Mouse (Mus musculus) midbrain, embryonic 15.5 days (tissue): ENCODE measurements around the gene Gm5142. TPM values are rescaled to one million over a fixed set of nuclear protein-coding genes. Genes with fewer than 3 reads are reported as not detected.

Experiments
- ATAC-seq: fragments of 200-750 bp; cut with Nextera tagmentation; replicated peaks from 2 replicates; pipeline ENCODE4 v1.8.0; 2017; ENCODE audit warnings: moderate TSS enrichment
- H3K27ac ChIP-seq: fragments of 300-500 bp; sonication (generic); 2 replicates; pipeline ENCODE4 v1.5.1; 2015; ENCODE audit warnings: mild to moderate bottlenecking, inconsistent platforms
- H3K27me3 ChIP-seq: fragments of 300-500 bp; sonication (generic); replicated peaks from 2 replicates; pipeline ENCODE4 v1.6.1; 2015; ENCODE audit warnings: inconsistent platforms
- H3K36me3 ChIP-seq: fragments of 300-500 bp; sonication (generic); replicated peaks from 2 replicates; pipeline ENCODE4 v1.6.1; 2015; ENCODE audit warnings: inconsistent platforms
- H3K4me1 ChIP-seq: fragments of 300-500 bp; sonication (generic); 2 replicates; pipeline ENCODE4 v1.6.1; 2015; ENCODE audit warnings: inconsistent platforms
- H3K4me2 ChIP-seq: fragments of 300-500 bp; sonication (generic); 2 replicates; pipeline ENCODE4 v1.6.1; 2015; ENCODE audit warnings: inconsistent platforms, mild to moderate bottlenecking, moderate library complexity
- H3K4me3 ChIP-seq: fragments of 300-500 bp; sonication (generic); 2 replicates; pipeline ENCODE4 v1.5.1; 2015; ENCODE audit warnings: mild to moderate bottlenecking, inconsistent platforms
- H3K9ac ChIP-seq: fragments of 300-500 bp; sonication (generic); 2 replicates; pipeline ENCODE4 v1.6.1; 2015; ENCODE audit warnings: mild to moderate bottlenecking, inconsistent platforms
- H3K9me3 ChIP-seq: fragments of 300-500 bp; sonication (generic); 2 replicates; pipeline ENCODE4 v1.6.1; 2016; ENCODE audit warnings: inconsistent platforms
- WGBS: fragments of 180-500 bp; shearing (Covaris S2); methylation state at CpG from one replicate; pipeline ENCODE4 v1.1.7; 2015; ENCODE audit warnings: mixed read lengths; 5-methylcytosine and 5-hydroxymethylcytosine counted together
- polyA plus RNA-seq: library from polyadenylated mRNA; unstranded; fragments of >200 nt; fragmentation: Nextera tagmentation; extraction: Ambion mirVana; gene quantifications from 2 replicates; pipeline ENCODE4 v1.2.1, GENCODE M21; 2015

Gene Gm5142
- not detected in 2 replicates for polyA plus RNA-seq

GRCm38 (mm10) chr14:59178649-59179048 is at the start of gene Gm5142:
Gene Gm5142 (minus strand): TSS chr14:59178749.
- no peaks in the 10 kb centered on the region for H3K4me1 ChIP-seq
- no peak within 1 kb of the TSS for H3K9ac ChIP-seq
- no peaks in the 10 kb centered on the region for H3K36me3 ChIP-seq
- no peak for ATAC-seq
- no peaks in the 10 kb centered on the region for H3K27me3 ChIP-seq
- no peak within 1 kb of the TSS for H3K4me2 ChIP-seq
- no peak within 1 kb of the TSS for H3K4me3 ChIP-seq
- 88% methylated on average over 3 of the region's 3 CpGs for WGBS
- H3K9me3 ChIP-seq = no peaks in the 10 kb centered on the region
- H3K27ac ChIP-seq = no peak within 1 kb of the TSS

DNA sequence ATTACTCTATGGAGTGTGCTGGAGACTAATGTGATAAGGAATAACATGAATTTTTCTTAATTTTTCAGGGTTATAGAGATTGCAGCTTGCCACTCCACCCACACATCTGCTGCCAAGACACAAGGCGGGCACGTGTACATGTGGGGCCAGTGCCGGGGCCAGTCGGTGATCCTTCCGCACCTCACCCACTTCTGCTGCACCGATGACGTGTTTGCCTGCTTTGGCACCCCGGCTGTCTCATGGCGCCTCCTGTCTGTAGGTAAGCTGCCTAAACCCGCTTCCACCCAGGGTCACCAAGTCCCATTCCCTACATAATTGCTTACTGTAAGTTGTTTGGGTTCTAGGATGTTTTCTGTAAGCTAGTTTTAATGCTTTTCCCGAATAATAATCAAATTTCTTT is 47.7 kb upstream of the Gm5142 start:
- no peak for ATAC-seq

GRCm38 (mm10) chr14:59219241-59219640 is 40.7 kb upstream of the Gm5142 start:
- 83% methylated on average over 3 of the region's 3 CpGs for WGBS

More for the DNA sequence above, 47.7 kb upstream of the Gm5142 start:
- no peaks in the 10 kb centered on the region for H3K4me1 ChIP-seq
- no peak overlapping the region for H3K27ac ChIP-seq
- H3K9me3 ChIP-seq = no peaks in the 10 kb centered on the region
- peaks cover 56% of the 10 kb centered on the region for H3K36me3 ChIP-seq
- H3K9ac ChIP-seq = no peak overlapping the region
- H3K4me3 ChIP-seq = no peak overlapping the region
- no peaks in the 10 kb centered on the region for H3K27me3 ChIP-seq
- H3K4me2 ChIP-seq = no peak overlapping the region
- 95% methylated on average over 11 of the region's 11 CpGs for WGBS

GRCm38 (mm10) chr14:59209816-59210215 is 31.3 kb upstream of the Gm5142 start:
- Histone ChIP-seq H3K4me1 (peaks cover 26% of the 10 kb centered on the region), H3K4me2 (no peak overlapping the region), H3K27me3 (no peaks in the 10 kb centered on the region), H3K27ac (no peak overlapping the region), H3K36me3 (peaks cover 14% of the 10 kb centered on the region; the same call in 1 of the 2 replicates), H3K9me3 (no peaks in the 10 kb centered on the region), H3K9ac (no peak overlapping the region), H3K4me3 (no peak overlapping the region)
- ATAC-seq = no peak
- 99% methylated on average over 2 of the region's 2 CpGs for WGBS

More at GRCm38 (mm10) chr14:59219241-59219640, 40.7 kb upstream of the Gm5142 start:
- Histone ChIP-seq H3K4me3 (no peak overlapping the region), H3K27ac (no peak overlapping the region), H3K9me3 (no peaks in the 10 kb centered on the region), H3K27me3 (no peaks in the 10 kb centered on the region), H3K36me3 (peaks cover 45% of the 10 kb centered on the region), H3K4me2 (no peak overlapping the region), H3K9ac (no peak overlapping the region), H3K4me1 (no peaks in the 10 kb centered on the region)
- no peak for ATAC-seq

GRCm38 (mm10) chr14:59209003-59209402 is 30.5 kb upstream of the Gm5142 start:
- Histone ChIP-seq H3K27ac (no peak overlapping the region), H3K4me3 (no peak overlapping the region), H3K9me3 (no peaks in the 10 kb centered on the region), H3K9ac (no peak overlapping the region), H3K4me2 (no peak overlapping the region), H3K4me1 (peaks cover 34% of the 10 kb centered on the region), H3K36me3 (0 out of 2 replicates have a peak, but pooled peaks cover 10% of the 10 kb centered on the region), H3K27me3 (no peaks in the 10 kb centered on the region)
- WGBS = 86% methylated on average over 7 of the region's 7 CpGs
- ATAC-seq = no peak

GRCm38 (mm10) chr14:59205976-59206583 is 27.5 kb upstream of the Gm5142 start:
- Histone ChIP-seq H3K4me3 (no peak overlapping the region), H3K27ac (0 out of 2 replicates have a peak overlapping the region, but pooled peaks have one; percentile 35), H3K36me3 (0 out of 2 replicates have a peak, but pooled peaks cover 2% of the 10 kb centered on the region), H3K9ac (no peak overlapping the region; the same call in 1 of the 2 replicates), H3K27me3 (no peaks in the 10 kb centered on the region), H3K9me3 (no peaks in the 10 kb centered on the region), H3K4me1 (peaks cover 48% of the 10 kb centered on the region), H3K4me2 (peak overlapping the region; percentile 86; the same call in 1 of the 2 replicates)
- 26% methylated on average over 10 of the region's 10 CpGs for WGBS
- ATAC-seq = no peak

- Histone ChIP-seq H3K4me3 (no peak overlapping the region), H3K27ac (no peak overlapping the region), H3K9me3 (no peaks in the 10 kb centered on the region), H3K9ac (0 out of 2 replicates have a peak overlapping the region, but pooled peaks have one; percentile 1), H3K4me2 (peak overlapping the region; percentile 86), H3K36me3 (no peaks in the 10 kb centered on the region), H3K4me1 (peaks cover 51% of the 10 kb centered on the region), H3K27me3 (no peaks in the 10 kb centered on the region)
- no peak for ATAC-seq
- 21% methylated on average over 7 of the region's 7 CpGs for WGBS
Measured at GRCm38 (mm10) chr14:59205461-59205860, 26.9 kb upstream of the Gm5142 start.

DNA sequence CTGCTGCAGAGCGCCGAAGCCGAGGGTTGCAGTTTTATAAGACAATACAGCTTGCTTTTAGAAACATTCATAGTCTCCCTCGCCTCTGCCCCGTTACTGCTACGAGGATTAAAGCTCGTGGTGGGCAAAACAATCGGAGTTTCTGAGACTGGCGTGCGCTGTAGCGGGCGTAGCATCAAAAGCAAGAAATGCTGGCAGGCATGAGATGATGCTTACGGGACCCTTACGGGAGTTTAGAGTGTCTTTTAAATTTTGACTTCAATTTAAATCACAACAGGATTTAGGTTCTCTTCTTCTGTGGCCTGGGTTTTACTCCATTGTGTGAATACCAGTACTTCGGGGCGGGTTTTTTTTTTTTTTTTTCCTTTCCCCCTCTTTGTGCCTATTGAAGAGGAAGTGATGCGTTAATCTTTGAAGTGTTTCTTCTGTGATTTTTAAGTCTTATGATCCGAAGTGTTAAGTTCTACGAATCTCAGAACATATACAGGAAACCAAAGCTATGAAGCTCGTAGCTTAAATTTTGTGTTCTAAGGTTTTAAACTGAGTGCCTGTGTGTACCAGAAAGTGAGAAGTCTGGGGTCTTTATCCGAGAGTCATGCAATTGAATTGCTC is 23.2 kb upstream of the Gm5142 start:
- Histone ChIP-seq H3K4me2 (peak overlapping the region; percentile 86), H3K27me3 (no peaks in the 10 kb centered on the region), H3K4me1 (peaks cover 45% of the 10 kb centered on the region), H3K27ac (peak overlapping the region; percentile 98), H3K9me3 (no peaks in the 10 kb centered on the region), H3K36me3 (no peaks in the 10 kb centered on the region), H3K9ac (peak overlapping the region; percentile 76), H3K4me3 (peak overlapping the region; percentile 74)
- WGBS = under 1% methylated on average over 21 of the region's 21 CpGs
- no peak for ATAC-seq

- Histone ChIP-seq H3K36me3 (no peaks in the 10 kb centered on the region), H3K27ac (peak within 1 kb of the TSS; percentile 98), H3K9ac (peak within 1 kb of the TSS; percentile 76), H3K27me3 (no peaks in the 10 kb centered on the region), H3K9me3 (no peaks in the 10 kb centered on the region), H3K4me2 (peak within 1 kb of the TSS; percentile 86), H3K4me1 (peaks cover 37% of the 10 kb centered on the region), H3K4me3 (peak within 1 kb of the TSS; percentile 74)
- WGBS = under 1% methylated on average over 96 of the region's 96 CpGs
- ATAC-seq = peak; percentile 96
Measured at GRCm38 (mm10) chr14:59200711-59201603, 22.4 kb upstream of the Gm5142 start, which contains the start of gene Rcbtb1. Gene Rcbtb1 (plus strand): TSS chr14:59201209.

DNA sequence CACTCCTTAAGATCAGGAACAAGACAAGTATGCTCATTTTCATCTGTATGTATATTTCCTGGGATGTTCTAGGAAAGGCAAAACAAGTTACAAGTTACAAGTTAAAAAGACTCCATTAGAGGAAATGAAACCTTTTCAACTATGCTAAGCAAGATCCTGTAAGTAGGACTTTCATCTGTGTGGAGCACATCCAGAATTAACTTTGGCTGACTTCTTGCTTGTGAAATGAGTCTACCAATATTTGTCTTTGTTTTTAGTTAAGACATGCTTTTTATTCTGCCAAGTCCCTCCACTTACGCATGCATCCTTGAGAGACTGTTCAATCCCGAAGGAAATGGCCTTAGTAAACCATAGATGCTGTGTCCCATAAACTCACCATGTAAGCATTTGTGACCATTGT is 7.6 kb upstream of the Gm5142 start:
- Histone ChIP-seq H3K9me3 (no peaks in the 10 kb centered on the region), H3K9ac (no peak overlapping the region), H3K36me3 (no peaks in the 10 kb centered on the region), H3K27me3 (no peaks in the 10 kb centered on the region), H3K27ac (no peak overlapping the region), H3K4me3 (no peak overlapping the region), H3K4me2 (no peak overlapping the region), H3K4me1 (no peaks in the 10 kb centered on the region)
- no peak for ATAC-seq
- 92% methylated on average over 2 of the region's 2 CpGs for WGBS

DNA sequence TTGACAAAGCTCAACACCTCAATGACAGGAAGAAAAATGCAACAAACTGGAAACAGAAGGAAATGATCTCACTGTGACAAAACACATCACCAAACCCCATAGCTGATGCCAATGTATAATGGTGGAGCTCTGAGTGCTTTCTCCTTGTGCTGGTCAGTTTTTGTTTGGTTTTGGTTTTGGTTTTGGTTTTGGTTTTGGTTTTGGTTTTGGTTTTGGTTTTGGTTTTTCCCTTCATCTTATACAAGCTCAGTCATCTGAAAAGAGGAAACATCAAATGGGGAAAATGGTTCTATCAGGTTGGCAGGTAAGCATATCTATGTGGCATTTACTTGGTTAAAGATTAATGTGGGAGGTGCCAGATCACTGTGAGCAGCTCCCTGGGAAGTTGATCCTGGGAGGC is 7.0 kb upstream of the Gm5142 start:
- no peaks in the 10 kb centered on the region for H3K9me3 ChIP-seq
- no peaks in the 10 kb centered on the region for H3K27me3 ChIP-seq
- H3K4me3 ChIP-seq = no peak overlapping the region
- no peaks in the 10 kb centered on the region for H3K4me1 ChIP-seq
- H3K4me2 ChIP-seq = no peak overlapping the region
- ATAC-seq = no peak
- no peaks in the 10 kb centered on the region for H3K36me3 ChIP-seq
- no peak overlapping the region for H3K27ac ChIP-seq
- H3K9ac ChIP-seq = no peak overlapping the region

DNA sequence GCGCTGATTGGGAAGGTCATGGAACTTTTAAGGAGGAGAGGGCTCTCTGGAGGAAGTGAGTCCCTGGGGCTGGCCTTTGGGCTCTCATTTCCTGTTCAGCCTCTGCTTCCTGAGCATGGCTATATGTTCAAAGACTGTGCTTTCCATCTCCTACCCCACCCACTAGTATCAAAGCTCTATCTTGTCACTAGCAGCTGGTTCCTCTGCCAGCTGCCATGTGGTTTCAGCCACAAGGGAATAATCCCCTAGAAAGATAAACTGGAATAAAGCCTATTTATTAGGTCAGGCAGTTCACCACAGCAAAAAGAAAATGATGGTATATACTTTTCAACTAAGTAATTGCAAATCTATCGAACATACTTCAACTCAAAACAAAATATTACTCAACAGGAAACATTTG is 4.2 kb upstream of the Gm5142 start:
- Histone ChIP-seq H3K27ac (no peak overlapping the region), H3K4me2 (no peak overlapping the region), H3K9ac (no peak overlapping the region), H3K4me3 (no peak overlapping the region), H3K4me1 (no peaks in the 10 kb centered on the region), H3K36me3 (no peaks in the 10 kb centered on the region), H3K27me3 (no peaks in the 10 kb centered on the region), H3K9me3 (no peaks in the 10 kb centered on the region)
- no peak for ATAC-seq
- WGBS = 88% methylated on average over 2 of the region's 2 CpGs
